In the genomic region with DNA sequence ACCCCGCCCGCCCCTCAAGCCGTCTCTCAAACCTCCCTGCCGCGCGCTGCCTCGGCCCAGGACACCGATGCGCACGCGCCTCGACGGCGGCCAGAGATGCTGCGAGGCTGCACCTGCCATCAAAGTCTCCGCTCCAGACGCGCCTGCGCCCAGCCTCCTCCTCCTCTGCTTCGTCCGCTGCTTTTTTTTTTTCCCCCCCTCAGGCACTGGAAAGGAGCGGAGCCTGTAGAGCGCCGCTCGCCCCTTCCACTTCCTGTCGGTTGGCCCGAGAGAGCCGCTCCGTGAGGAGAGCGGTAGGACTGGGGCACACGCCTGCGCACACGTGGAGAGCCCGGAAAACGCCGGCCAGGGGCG, we compare ENCODE assay signal across 9 mouse cellular contexts. TPM values are rescaled to one million over a fixed set of nuclear protein-coding genes. Genes with fewer than 3 reads are reported as not detected.
A peak's percentile ranks its signal among the peaks of the same experiment; 100 is the strongest.
DNase-seq lines count a peak whose midpoint lies in the region; ATAC-seq lines count a peak whose summit lies in the region.
"Had no signal": no experiment of that assay in that cellular context is flagged by ENCODE, and none has a peak within 500 bp of the region (broad histone marks: within the 10 kb centered on the region; RNA-seq: fewer than 3 reads in every experiment).

No protein-coding gene starts in this region.

- 0% methylated on average over 21 of the region's 37 CpGs for WGBS in heart, embryonic 13.5 days
- under 1% methylated on average over 31 of the region's 37 CpGs for WGBS in forebrain, embryonic 14.5 days
- WGBS in midbrain, embryonic 12.5 days = under 1% methylated on average over 24 of the region's 37 CpGs

- no peak overlapping the region for H3K27ac ChIP-seq in heart, embryonic 13.5 days (replicated peaks)
- H3K27ac ChIP-seq in forebrain, embryonic 14.5 days (ENCODE audit: low read depth, low read length) = 0 out of 2 replicates have a peak overlapping the region, but pooled peaks have one; percentile 21
- peak overlapping the region; percentile 66; the same call in 1 of the 2 replicates for H3K27ac ChIP-seq in midbrain, embryonic 12.5 days (replicated peaks)

- H3K9ac ChIP-seq in heart, embryonic 13.5 days = no peak overlapping the region
- peak overlapping the region; percentile 71; the same call in 1 of the 2 replicates for H3K9ac ChIP-seq in forebrain, embryonic 14.5 days (ENCODE audit: low read length)
- 0 out of 2 replicates have a peak overlapping the region, but pooled peaks have one; percentile 72 for H3K9ac ChIP-seq in midbrain, embryonic 12.5 days (replicated peaks)

- DNase-seq in heart, postnatal 14 days = no peak
- peak; percentile 87 for DNase-seq in R1 (ENCODE audit: low read depth, low spot score)
- peak; percentile 83 for DNase-seq in forebrain, embryonic 14.5 days (ENCODE audit: low spot score)
- peak; percentile 37 to 56 for DNase-seq in kidney, postnatal 4 days
- DNase-seq in retina, postnatal 1 day = no peak
- DNase-seq in spleen, postnatal 10 days (ENCODE audit: low spot score in 2 of 2) = no peak

- intact Hi-C loops in heart, postnatal 14 days (cut with DNase I) = no loop called here

- H3K36me3 ChIP-seq in heart, embryonic 13.5 days = no peaks in the 10 kb centered on the region
- H3K36me3 ChIP-seq in forebrain, embryonic 14.5 days (ENCODE audit: control insufficient read depth, insufficient read depth, low read length) = no peaks in the 10 kb centered on the region
- H3K36me3 ChIP-seq in midbrain, embryonic 12.5 days = no peaks in the 10 kb centered on the region

- 0 out of 2 replicates have a peak, but pooled peaks have one; percentile 8 for ATAC-seq in heart, embryonic 13.5 days (ENCODE audit: extremely low read depth, insufficient number of reproducible peaks, low FRiP score, low TSS enrichment)
- ATAC-seq in forebrain, embryonic 14.5 days = peak; percentile 89
- peak; percentile 87 for ATAC-seq in midbrain, embryonic 12.5 days (ENCODE audit: low FRiP score, low read depth)

- peak overlapping the region; percentile 66 for H3K4me3 ChIP-seq in heart, embryonic 13.5 days
- peak overlapping the region; percentile 63 for H3K4me3 ChIP-seq in forebrain, embryonic 14.5 days (ENCODE audit: low read depth, low read length)
- peak overlapping the region; percentile 77 for H3K4me3 ChIP-seq in midbrain, embryonic 12.5 days

- no peaks in the 10 kb centered on the region for H3K9me3 ChIP-seq in heart, embryonic 13.5 days
- no peaks in the 10 kb centered on the region for H3K9me3 ChIP-seq in forebrain, embryonic 14.5 days (replicated peaks; ENCODE audit: control insufficient read depth, low read length)
- no peaks in the 10 kb centered on the region for H3K9me3 ChIP-seq in midbrain, embryonic 12.5 days

- peaks cover 12% of the 10 kb centered on the region for H3K4me1 ChIP-seq in heart, embryonic 13.5 days
- H3K4me1 ChIP-seq in forebrain, embryonic 14.5 days (ENCODE audit: control insufficient read depth, insufficient read depth, low read length) = peaks cover 4% of the 10 kb centered on the region; the same call in 1 of the 2 replicates
- H3K4me1 ChIP-seq in midbrain, embryonic 12.5 days = peaks cover 6% of the 10 kb centered on the region; the same call in 1 of the 2 replicates

- peak overlapping the region; percentile 97 for H3K4me2 ChIP-seq in heart, embryonic 13.5 days
- H3K4me2 ChIP-seq in forebrain, embryonic 14.5 days (ENCODE audit: low read length) = peak overlapping the region; percentile 90
- peak overlapping the region; percentile 95 for H3K4me2 ChIP-seq in midbrain, embryonic 12.5 days (replicated peaks)

- peaks cover 58% of the 10 kb centered on the region for H3K27me3 ChIP-seq in heart, embryonic 13.5 days (replicated peaks)
- H3K27me3 ChIP-seq in forebrain, embryonic 14.5 days (replicated peaks; ENCODE audit: control insufficient read depth, insufficient read depth, low read length) = peaks cover 5% of the 10 kb centered on the region; the same call in 1 of the 2 replicates
- H3K27me3 ChIP-seq in midbrain, embryonic 12.5 days = peaks cover 17% of the 10 kb centered on the region

RNA-seq across cellular contexts. Expression of a gene that starts 0.3 kb away (rescaled TPM):
- polyA plus RNA-seq in heart, embryonic 13.5 days (2015; fragmentation: Nextera tagmentation; extraction: Ambion mirVana) = 0.25 and 0.37 TPM in 2 replicates
- under 1 TPM; 0.17 to 0.72 TPM for total RNA-seq in heart, postnatal 14 days (2021)
- polyA plus RNA-seq in forebrain, embryonic 14.5 days (2014; fragmentation: Nextera tagmentation; extraction: Ambion mirVana) = 3.3 and 3.5 TPM in 2 replicates
- 4.0 and 4.5 TPM in 2 replicates for polyA plus RNA-seq in midbrain, embryonic 12.5 days (2016; fragmentation: Nextera tagmentation; extraction: Ambion mirVana)
- total RNA-seq: MEL had no signal

Comparison
In these comparisons a context has a peak if more than half of its experiments do, and no peak if none do; other contexts are left out.
1. ATAC-seq: peak in every context shown above with its lines; median percentile 89 in forebrain, embryonic 14.5 days; 87 in midbrain, embryonic 12.5 days; 8 in heart, embryonic 13.5 days.
2. DNase-seq: peak in R1 (single experiment), forebrain, embryonic 14.5 days (single experiment) and kidney, postnatal 4 days (2 of 2); none in heart, postnatal 14 days (0 of 2), retina, postnatal 1 day (single experiment) and spleen, postnatal 10 days (0 of 2).
3. Peak in every context shown above with its lines, with median percentiles within 50 percentile points of each other: H3K4me2 ChIP-seq and H3K4me3 ChIP-seq.